In the genomic region with DNA sequence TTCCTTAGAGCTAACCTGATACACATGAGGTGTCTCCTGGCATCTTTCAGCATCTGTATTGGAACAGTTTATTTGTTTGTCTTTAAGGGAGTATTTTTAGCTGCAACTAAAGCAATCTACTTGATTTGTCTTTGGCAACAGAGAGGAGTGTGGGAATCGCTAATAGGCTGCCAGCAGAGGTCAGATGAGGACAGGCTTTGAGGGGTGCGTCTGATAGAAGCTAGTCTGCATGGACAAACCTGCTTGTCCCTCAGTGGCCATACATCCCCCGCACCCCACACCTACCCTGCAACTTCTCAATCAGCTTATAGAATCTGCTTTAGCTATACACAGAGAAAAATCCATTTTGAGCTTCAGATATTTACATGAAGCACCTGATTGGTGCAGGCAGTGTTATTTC, we compare ENCODE assay signal across 12 mouse cellular contexts.
DNase-seq lines count a peak whose midpoint lies in the region; ATAC-seq lines count a peak whose summit lies in the region.
"Had no signal": no experiment of that assay in that cellular context is flagged by ENCODE, and none has a peak within 500 bp of the region (broad histone marks: within the 10 kb centered on the region; RNA-seq: fewer than 3 reads in every experiment).

No protein-coding gene starts in this region.

- peak; percentile 22 for DNase-seq in adrenal gland, postnatal 10 days
- DNase-seq in adrenal gland, adult 8-10 months = no peak
- DNase-seq in heart, adult 8-10 months (ENCODE audit: low spot score) = peak; percentile 2
- DNase-seq in midbrain, embryonic 14.5 days = peak; percentile 51
- DNase-seq in midbrain, embryonic 11.5 days (ENCODE audit: low spot score, missing footprints) = no peak
- peak; percentile 48 to 58 for DNase-seq in heart, postnatal 10 days
- no peak for DNase-seq in thymus, postnatal 36 days
- DNase-seq: gastrocnemius, postnatal 36 days; kidney, adult 18-20 months; lung, adult 18-20 months had no signal

- no peaks in the 10 kb centered on the region for H3K36me3 ChIP-seq in heart, embryonic 11.5 days (ENCODE audit: control insufficient read depth, insufficient read depth, low read length)
- no peaks in the 10 kb centered on the region for H3K36me3 ChIP-seq in midbrain, embryonic 14.5 days (ENCODE audit: control insufficient read depth, insufficient read depth, low read length)
- no peaks in the 10 kb centered on the region for H3K36me3 ChIP-seq in midbrain, embryonic 11.5 days (ENCODE audit: control insufficient read depth, insufficient read depth, low read length)
- H3K36me3 ChIP-seq: neural tube, embryonic 12.5 days had no signal

- no peak overlapping the region for H3K4me3 ChIP-seq in heart, embryonic 11.5 days (ENCODE audit: low read depth, low read length)
- H3K4me3 ChIP-seq in midbrain, embryonic 14.5 days (replicated peaks; ENCODE audit: low read depth, low read length) = no peak overlapping the region
- no peak overlapping the region for H3K4me3 ChIP-seq in midbrain, embryonic 11.5 days (ENCODE audit: low read depth, low read length)
- H3K4me3 ChIP-seq: neural tube, embryonic 12.5 days had no signal

- 50% methylated on average over 3 of the region's 3 CpGs for WGBS in heart, embryonic 11.5 days (ENCODE audit: insufficient replicate concordance)
- 60% methylated on average over 3 of the region's 3 CpGs for WGBS in midbrain, embryonic 14.5 days
- WGBS in midbrain, embryonic 11.5 days = 60% methylated on average over 3 of the region's 3 CpGs

- no peaks in the 10 kb centered on the region for H3K4me1 ChIP-seq in heart, embryonic 11.5 days (ENCODE audit: control insufficient read depth, insufficient read depth, low read length)
- no peaks in the 10 kb centered on the region for H3K4me1 ChIP-seq in midbrain, embryonic 14.5 days (ENCODE audit: control insufficient read depth, insufficient read depth, low read length)
- no peaks in the 10 kb centered on the region for H3K4me1 ChIP-seq in midbrain, embryonic 11.5 days (ENCODE audit: control insufficient read depth, insufficient read depth, low read length)
- H3K4me1 ChIP-seq: neural tube, embryonic 12.5 days had no signal

- ATAC-seq in heart, embryonic 11.5 days (replicated peaks; ENCODE audit: insufficient number of reproducible peaks, low FRiP score, low TSS enrichment) = no peak
- ATAC-seq in midbrain, embryonic 14.5 days (ENCODE audit: low FRiP score, low TSS enrichment) = no peak
- no peak for ATAC-seq in midbrain, embryonic 11.5 days (ENCODE audit: low FRiP score)

- H3K27ac ChIP-seq in heart, embryonic 11.5 days (ENCODE audit: low read depth, low read length) = no peak overlapping the region
- H3K27ac ChIP-seq in midbrain, embryonic 14.5 days (replicated peaks; ENCODE audit: low read depth, low read length) = no peak overlapping the region
- no peak overlapping the region for H3K27ac ChIP-seq in midbrain, embryonic 11.5 days (ENCODE audit: low read depth, low read length)
- H3K27ac ChIP-seq: neural tube, embryonic 12.5 days had no signal

- no peak overlapping the region for H3K9ac ChIP-seq in heart, embryonic 11.5 days (ENCODE audit: low read depth, low read length)
- no peak overlapping the region for H3K9ac ChIP-seq in midbrain, embryonic 14.5 days (replicated peaks; ENCODE audit: low read length)
- H3K9ac ChIP-seq in midbrain, embryonic 11.5 days (ENCODE audit: low read length) = no peak overlapping the region
- H3K9ac ChIP-seq: neural tube, embryonic 12.5 days had no signal

- H3K9me3 ChIP-seq in heart, embryonic 11.5 days (replicated peaks; ENCODE audit: control insufficient read depth, low read length) = no peaks in the 10 kb centered on the region
- no peaks in the 10 kb centered on the region for H3K9me3 ChIP-seq in midbrain, embryonic 14.5 days (ENCODE audit: control insufficient read depth, low read length)
- H3K9me3 ChIP-seq in midbrain, embryonic 11.5 days (ENCODE audit: control insufficient read depth, low read length) = no peaks in the 10 kb centered on the region
- H3K9me3 ChIP-seq: neural tube, embryonic 12.5 days had no signal

- intact Hi-C loops in heart, postnatal 10 days (cut with DNase I) = no loop called here

- no peak overlapping the region for H3K4me2 ChIP-seq in heart, embryonic 11.5 days
- H3K4me2 ChIP-seq in midbrain, embryonic 14.5 days (ENCODE audit: low read length) = no peak overlapping the region
- no peak overlapping the region for H3K4me2 ChIP-seq in midbrain, embryonic 11.5 days
- H3K4me2 ChIP-seq: neural tube, embryonic 12.5 days had no signal

- H3K27me3 ChIP-seq in heart, embryonic 11.5 days (ENCODE audit: control insufficient read depth, insufficient read depth, low read length) = no peaks in the 10 kb centered on the region
- no peaks in the 10 kb centered on the region for H3K27me3 ChIP-seq in midbrain, embryonic 14.5 days (ENCODE audit: control insufficient read depth, insufficient read depth, low read length)
- H3K27me3 ChIP-seq in midbrain, embryonic 11.5 days (ENCODE audit: control insufficient read depth, insufficient read depth, low read length) = no peaks in the 10 kb centered on the region
- H3K27me3 ChIP-seq: neural tube, embryonic 12.5 days had no signal

Comparison
In these comparisons a context has a peak if more than half of its experiments do, and no peak if none do; other contexts are left out.
1. DNase-seq: peak in adrenal gland, postnatal 10 days (single experiment), heart, adult 8-10 months (single experiment), midbrain, embryonic 14.5 days (single experiment) and heart, postnatal 10 days (2 of 2); none in adrenal gland, adult 8-10 months (single experiment), midbrain, embryonic 11.5 days (single experiment) and thymus, postnatal 36 days (0 of 2).